Mouse (Mus musculus) MEL-GATA-1-ER (cell line): ENCODE measurements around the gene Cacna2d2.
A peak's percentile ranks its signal among the peaks of the same experiment; 100 is the strongest.

ENCODE experiments used
- DNase-seq: peaks from one replicate; pipeline ENCODE4 v3.0.0-alpha.2; 2012; ENCODE audit warnings: low read depth; ENCODE audit errors: extremely low read depth

Gene Cacna2d2

GRCm38 (mm10) chr9:107494238-107494637 lies 94.8 kb downstream of the Cacna2d2 start:
- no peak for DNase-seq

- no peak for DNase-seq
These were observed 96.9 kb downstream of the Cacna2d2 start for GRCm38 (mm10) chr9:107496359-107496758.

- no peak for DNase-seq
These were observed 101.4 kb downstream of the Cacna2d2 start for GRCm38 (mm10) chr9:107500708-107501286.

- no peak for DNase-seq
These were observed 102.9 kb downstream of the Cacna2d2 start for GRCm38 (mm10) chr9:107502131-107502846.

- no peak for DNase-seq
These were observed 105.5 kb downstream of the Cacna2d2 start for GRCm38 (mm10) chr9:107504662-107505537.

- DNase-seq, result no peak
These were observed 108.9 kb downstream of the Cacna2d2 start for GRCm38 (mm10) chr9:107508266-107508665.

- no peak for DNase-seq
These were observed 111.1 kb downstream of the Cacna2d2 start for GRCm38 (mm10) chr9:107510384-107511100.

GRCm38 (mm10) chr9:107511436-107511835 lies 112.0 kb downstream of the Cacna2d2 start:
- DNase-seq, result no peak

GRCm38 (mm10) chr9:107512326-107512725 lies 112.9 kb downstream of the Cacna2d2 start:
- DNase-seq, result no peak

- no peak for DNase-seq
These were observed 115.0 kb downstream of the Cacna2d2 start for GRCm38 (mm10) chr9:107514303-107514955.

GRCm38 (mm10) chr9:107520331-107520730 lies 120.9 kb downstream of the Cacna2d2 start:
- no peak for DNase-seq

- DNase-seq, result no peak
These were observed 121.8 kb downstream of the Cacna2d2 start for GRCm38 (mm10) chr9:107521190-107521589.

GRCm38 (mm10) chr9:107521711-107522399 lies 122.4 kb downstream of the Cacna2d2 start:
- DNase-seq, result no peak

GRCm38 (mm10) chr9:107522400-107522711 lies 122.9 kb downstream of the Cacna2d2 start:
- no peak for DNase-seq

GRCm38 (mm10) chr9:107526198-107527026 lies 127.0 kb downstream of the Cacna2d2 start:
- DNase-seq, result no peak

GRCm38 (mm10) chr9:107533791-107534407 lies 134.5 kb downstream of the Cacna2d2 start, which contains the start of gene Tmem115:
Gene Tmem115 (plus strand): TSS chr9:107533945.
- DNase-seq, result peak; percentile 96

- no peak for DNase-seq
These were observed 135.2 kb downstream of the Cacna2d2 start for GRCm38 (mm10) chr9:107534408-107535202.

GRCm38 (mm10) chr9:107538231-107538630 lies 138.8 kb downstream of the Cacna2d2 start:
- no peak for DNase-seq
